Mouse (Mus musculus) MN1 (cell line): ENCODE results near the gene Krcc1.

Experiments used
- DNase-seq: peaks from one replicate; pipeline ENCODE4 v3.0.0-alpha.2; 2016; ENCODE audit warnings: low spot score

The Krcc1 gene

GRCm38 (mm10) chr6:71271389-71272315, at the start of gene Krcc1:
Gene Krcc1, plus strand, starts transcription at chr6:71271677.
- peak; percentile 97 for DNase-seq

- DNase-seq, result no peak
Observed at GRCm38 (mm10) chr6:71224184-71224943, 47.1 kb upstream of the Krcc1 start.

GRCm38 (mm10) chr6:71226544-71226943, 44.9 kb upstream of the Krcc1 start:
- DNase-seq, result no peak

- DNase-seq, result no peak
Observed at GRCm38 (mm10) chr6:71227157-71227770, 44.2 kb upstream of the Krcc1 start.

- no peak for DNase-seq
Observed at GRCm38 (mm10) chr6:71235121-71235520, 36.4 kb upstream of the Krcc1 start.

- DNase-seq, result no peak
Observed at GRCm38 (mm10) chr6:71235944-71236343, 35.5 kb upstream of the Krcc1 start.

- no peak for DNase-seq
Observed at GRCm38 (mm10) chr6:71236506-71236905, 35.0 kb upstream of the Krcc1 start.

- DNase-seq, result no peak
Observed at GRCm38 (mm10) chr6:71237031-71237431, 34.4 kb upstream of the Krcc1 start.

- DNase-seq, result no peak
Observed at GRCm38 (mm10) chr6:71239069-71239750, 32.3 kb upstream of the Krcc1 start.

- DNase-seq, result no peak
Observed at GRCm38 (mm10) chr6:71240831-71241230, 30.6 kb upstream of the Krcc1 start.

GRCm38 (mm10) chr6:71242811-71243210, 28.7 kb upstream of the Krcc1 start:
- no peak for DNase-seq

- DNase-seq, result no peak
Observed at GRCm38 (mm10) chr6:71243258-71243657, 28.2 kb upstream of the Krcc1 start.

- DNase-seq, result no peak
Observed at GRCm38 (mm10) chr6:71248420-71248819, 23.1 kb upstream of the Krcc1 start.

GRCm38 (mm10) chr6:71249615-71250014, 21.9 kb upstream of the Krcc1 start:
- no peak for DNase-seq

- DNase-seq, result no peak
Observed at GRCm38 (mm10) chr6:71250951-71251350, 20.5 kb upstream of the Krcc1 start.

- no peak for DNase-seq
Observed at GRCm38 (mm10) chr6:71254456-71254855, 17.0 kb upstream of the Krcc1 start.

GRCm38 (mm10) chr6:71256166-71256565, 15.3 kb upstream of the Krcc1 start:
- DNase-seq, result no peak

- DNase-seq, result no peak
Observed at GRCm38 (mm10) chr6:71257375-71257774, 14.1 kb upstream of the Krcc1 start.

- no peak for DNase-seq
Observed at GRCm38 (mm10) chr6:71258562-71258961, 12.9 kb upstream of the Krcc1 start.

- no peak for DNase-seq
Observed at GRCm38 (mm10) chr6:71259166-71259565, 12.3 kb upstream of the Krcc1 start.

GRCm38 (mm10) chr6:71260051-71260640, 11.3 kb upstream of the Krcc1 start:
- no peak for DNase-seq

- no peak for DNase-seq
Observed at GRCm38 (mm10) chr6:71261060-71261459, 10.4 kb upstream of the Krcc1 start.
